Mouse (Mus musculus) neutrophil, adult 5-6 weeks (primary cell): ENCODE results near the gene Lbh. TPM values are rescaled to one million over a fixed set of nuclear protein-coding genes. Genes with fewer than 3 reads are reported as not detected.

Experiments
- ATAC-seq: fragments of 151-379, 151-347 bp; 2 replicates; pipeline ENCODE4 v1.8.0; 2017; ENCODE audit warnings: mild to moderate bottlenecking, moderate TSS enrichment; ENCODE audit not compliant: insufficient number of reproducible peaks, poor library complexity, low FRiP score, severe bottlenecking; ENCODE audit errors: extremely low read depth
- total RNA-seq: library from RNA; stranded (forward); fragments of 200-1000 nt; gene quantifications from 2 replicates; pipeline ENCODE4 v1.2.3, GENCODE M21; 2017

Lbh gene
- total RNA-seq, 1 experiment from 2014 or later = 183 TPM

GRCm38 (mm10) chr17:72908561-72908960, 9.5 kb upstream of the Lbh start:
- no peak for ATAC-seq

- no peak for ATAC-seq
Measured at GRCm38 (mm10) chr17:72909061-72909852, 8.8 kb upstream of the Lbh start.

DNA sequence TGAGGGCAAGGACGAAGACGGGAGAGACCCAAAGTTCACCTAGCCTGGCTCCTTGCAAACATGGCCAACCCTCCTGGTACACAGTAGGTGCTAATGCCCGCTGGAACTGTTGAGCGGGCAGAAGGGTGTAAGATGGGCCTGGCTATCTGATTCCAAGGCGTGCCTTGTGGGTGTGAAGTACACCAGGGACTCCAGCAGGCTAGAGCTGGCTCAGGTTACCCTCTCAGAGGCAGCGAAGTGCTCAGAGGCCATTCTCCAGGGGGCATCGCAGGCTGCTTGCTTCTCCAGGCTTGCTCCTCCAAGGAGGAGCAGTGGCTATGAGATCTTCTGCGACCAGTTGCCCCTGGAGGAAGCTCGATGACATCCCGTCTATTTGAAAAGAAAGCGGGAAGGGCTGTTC, 6.8 kb upstream of the Lbh start:
- no peak for ATAC-seq

GRCm38 (mm10) chr17:72911751-72912150, 6.4 kb upstream of the Lbh start:
- no peak for ATAC-seq

- no peak for ATAC-seq
Measured at GRCm38 (mm10) chr17:72914082-72914481, 4.0 kb upstream of the Lbh start.

GRCm38 (mm10) chr17:72917241-72918030, 669 bp upstream of the Lbh start:
- ATAC-seq = peak; percentile 30; the same call in 1 of the 2 replicates

GRCm38 (mm10) chr17:72918571-72919541, 751 bp downstream of the Lbh start:
- peak; percentile 23; the same call in 1 of the 2 replicates for ATAC-seq

DNA sequence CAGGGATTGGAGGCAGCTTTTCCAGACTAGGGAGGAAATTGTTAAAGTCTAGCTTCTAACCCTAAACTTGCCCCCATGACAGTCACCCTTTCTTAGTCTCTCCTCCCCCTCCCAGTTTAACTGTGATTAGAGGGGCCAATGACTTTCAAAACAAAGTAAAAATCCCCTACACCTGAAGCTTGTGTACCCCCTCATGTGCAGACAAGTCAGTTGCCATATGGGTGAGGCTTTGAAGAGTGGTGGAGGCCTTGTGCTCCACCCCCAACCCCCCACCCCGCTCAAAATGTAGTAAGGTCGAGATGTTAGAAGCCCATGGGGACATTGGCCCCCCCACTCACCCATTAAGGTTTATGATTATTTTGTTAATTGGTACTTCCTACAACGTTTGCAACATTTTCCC, 1.5 kb downstream of the Lbh start:
- ATAC-seq = no peak

GRCm38 (mm10) chr17:72920430-72920829, 2.3 kb downstream of the Lbh start:
- ATAC-seq = no peak

GRCm38 (mm10) chr17:72920971-72921370, 2.9 kb downstream of the Lbh start:
- ATAC-seq = no peak

DNA sequence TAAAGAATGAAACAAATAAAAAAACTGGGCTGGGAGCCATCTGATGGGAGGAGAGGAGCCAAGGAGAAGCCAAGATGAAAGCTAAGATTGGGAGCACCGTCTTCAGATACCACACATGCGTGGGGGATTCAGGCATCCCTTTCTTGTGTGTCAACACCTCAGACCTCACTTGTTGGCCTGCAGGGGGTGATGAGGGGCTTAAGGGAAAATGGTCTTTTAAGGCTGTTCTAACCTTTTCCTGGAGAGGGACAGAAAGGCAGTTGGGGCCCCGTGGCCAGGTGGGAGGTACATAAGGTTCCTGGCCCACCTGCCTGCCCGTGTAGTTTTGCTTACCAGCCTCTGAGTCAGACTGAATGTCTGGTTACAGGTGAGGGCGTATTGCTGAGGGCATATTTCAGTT, 4.1 kb downstream of the Lbh start:
- no peak for ATAC-seq

GRCm38 (mm10) chr17:72923283-72923682, 5.2 kb downstream of the Lbh start:
- ATAC-seq = no peak

- ATAC-seq = no peak
Measured at GRCm38 (mm10) chr17:72924295-72924694, 6.2 kb downstream of the Lbh start.

DNA sequence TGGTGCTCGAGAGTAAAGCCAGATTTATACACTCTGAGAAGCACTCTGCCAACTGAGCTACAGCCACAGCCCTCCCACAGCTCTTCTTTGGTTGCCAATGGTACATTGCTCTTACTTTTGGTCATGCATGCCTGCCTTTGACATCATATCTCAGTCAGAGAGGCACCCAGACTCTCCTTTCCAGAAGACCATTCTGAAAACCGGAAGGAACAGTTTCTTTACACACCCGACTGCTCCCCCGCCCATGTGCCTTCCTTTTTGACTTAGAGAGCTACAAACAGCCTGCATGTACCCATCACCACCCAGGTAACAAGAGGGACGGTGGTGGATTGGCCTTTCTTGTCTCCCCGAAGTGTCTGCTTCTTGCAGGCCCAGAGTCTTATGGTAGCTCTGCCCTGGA, 7.0 kb downstream of the Lbh start:
- peak; percentile 84 for ATAC-seq

GRCm38 (mm10) chr17:72925804-72926617, 7.9 kb downstream of the Lbh start:
- no peak for ATAC-seq

DNA sequence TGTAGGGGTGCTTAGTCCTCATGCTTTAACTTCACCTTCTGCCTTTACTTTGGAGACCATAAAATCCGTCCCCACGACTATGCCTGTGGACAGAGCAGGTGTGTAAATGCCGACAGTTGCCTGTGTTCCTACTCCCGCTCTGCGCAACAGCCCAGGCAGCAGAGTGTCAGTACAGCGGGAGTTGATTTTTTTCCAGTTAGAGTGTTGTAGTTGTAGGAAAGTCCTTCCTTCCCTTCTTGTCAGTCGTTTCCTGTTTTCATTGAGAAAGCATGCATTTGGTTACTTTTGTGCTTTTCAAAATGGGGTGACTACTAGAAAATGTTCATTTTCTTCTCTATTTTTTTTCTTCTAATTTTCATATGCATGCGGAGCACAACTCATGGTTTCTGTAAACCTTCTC, 8.9 kb downstream of the Lbh start:
- no peak for ATAC-seq

- no peak for ATAC-seq
Measured at GRCm38 (mm10) chr17:72933116-72933515, 15.0 kb downstream of the Lbh start.

DNA sequence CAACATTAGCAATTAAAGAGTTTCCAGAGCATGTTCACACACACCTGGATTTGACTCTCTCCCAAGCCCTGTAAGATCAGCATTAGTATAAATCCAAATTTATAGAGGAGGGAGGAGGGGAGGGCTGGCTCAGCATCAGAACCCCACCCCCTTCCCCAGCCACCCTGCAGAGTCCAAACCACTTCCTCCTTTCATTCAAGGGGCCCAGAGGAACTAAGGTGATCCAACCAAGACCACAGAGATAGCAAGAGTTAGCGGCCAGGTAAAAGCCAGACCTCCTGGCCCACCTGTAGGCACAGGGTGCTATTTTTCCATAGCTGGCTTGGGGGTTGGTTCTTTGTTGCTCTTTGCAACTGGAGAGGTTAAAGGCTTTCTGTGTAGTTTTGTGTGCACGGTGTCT, 16.0 kb downstream of the Lbh start:
- peak; percentile 92 for ATAC-seq
